Mouse (Mus musculus): Measurements from ENCODE around the gene Akr1b8.

DNA sequence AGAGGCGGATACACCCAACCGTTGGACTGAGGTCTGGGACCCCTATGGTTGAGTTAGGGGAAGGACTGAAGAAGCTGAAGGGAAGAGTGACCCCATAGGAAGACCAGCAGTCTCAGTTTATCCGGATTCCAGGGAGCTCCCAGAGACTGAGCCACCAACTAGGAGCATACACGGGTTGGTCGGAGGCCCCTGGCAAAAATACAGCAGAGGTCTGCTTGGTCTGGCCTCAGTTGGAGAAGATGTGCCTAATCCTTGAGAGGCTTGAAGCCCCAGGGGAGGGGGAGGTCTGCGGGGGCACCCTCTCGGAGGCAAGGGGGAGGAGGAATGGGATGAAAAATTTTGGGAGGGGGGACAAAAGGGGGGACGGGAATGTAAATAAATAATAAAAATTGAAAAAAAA lies 29.5 kb downstream of the Akr1b8 start:
- no peak for TF ChIP-seq ZC3H11A (IDR thresholded peaks at IDR 0.05; ENCODE audit: borderline replicate concordance, low read depth, low read length)
- TF ChIP-seq CHD2 (IDR thresholded peaks at IDR 0.05; ENCODE audit: low read depth, low read length): no peak
- no peak for TF ChIP-seq ZNF384 (IDR thresholded peaks at IDR 0.05; ENCODE audit: low read depth, low read length)
- TF ChIP-seq HCFC1 (IDR thresholded peaks at IDR 0.05; ENCODE audit: borderline replicate concordance, insufficient read depth, low read length): no peak

All from ES-E14 (cell line).